Mouse (Mus musculus): ENCODE results near the gene Zdhhc9.

Zdhhc9 gene

DNA sequence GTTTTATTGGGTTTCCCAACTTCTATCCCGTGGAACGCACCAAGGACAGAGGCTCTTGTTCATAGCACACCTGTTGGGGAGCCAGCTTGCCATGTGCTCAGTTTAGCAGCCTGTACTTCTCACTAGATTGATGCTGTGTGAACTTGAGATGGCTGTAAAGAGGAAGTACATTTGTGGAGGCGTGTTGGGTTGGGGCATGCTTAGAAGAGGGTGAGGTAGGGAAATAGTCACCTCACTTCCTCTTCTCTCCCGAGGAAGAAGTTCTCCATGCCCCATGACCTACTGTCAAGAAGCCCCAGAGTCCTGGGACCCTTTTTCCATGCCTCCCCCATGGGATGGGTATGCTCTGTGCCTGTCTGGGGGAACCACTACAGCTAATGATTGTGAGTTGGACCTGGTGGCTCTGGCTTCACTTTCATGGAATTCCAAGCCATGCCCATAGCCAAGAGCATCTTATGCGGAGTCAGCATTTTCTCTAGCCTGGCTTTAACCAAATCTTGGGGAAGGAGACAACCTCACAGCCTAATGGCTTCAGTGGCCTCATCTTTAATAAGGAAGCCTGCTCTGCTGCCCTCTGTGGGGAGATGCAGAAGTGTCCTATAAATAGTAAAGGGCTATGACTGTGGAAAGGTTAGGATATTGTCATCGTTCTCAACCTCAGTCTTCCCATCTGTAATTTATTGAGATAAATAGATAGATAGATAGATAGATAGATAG lies 81.0 kb downstream of the Zdhhc9 start:
- in situ Hi-C loops (cut with MseI, MboI): no loop called here

DNA sequence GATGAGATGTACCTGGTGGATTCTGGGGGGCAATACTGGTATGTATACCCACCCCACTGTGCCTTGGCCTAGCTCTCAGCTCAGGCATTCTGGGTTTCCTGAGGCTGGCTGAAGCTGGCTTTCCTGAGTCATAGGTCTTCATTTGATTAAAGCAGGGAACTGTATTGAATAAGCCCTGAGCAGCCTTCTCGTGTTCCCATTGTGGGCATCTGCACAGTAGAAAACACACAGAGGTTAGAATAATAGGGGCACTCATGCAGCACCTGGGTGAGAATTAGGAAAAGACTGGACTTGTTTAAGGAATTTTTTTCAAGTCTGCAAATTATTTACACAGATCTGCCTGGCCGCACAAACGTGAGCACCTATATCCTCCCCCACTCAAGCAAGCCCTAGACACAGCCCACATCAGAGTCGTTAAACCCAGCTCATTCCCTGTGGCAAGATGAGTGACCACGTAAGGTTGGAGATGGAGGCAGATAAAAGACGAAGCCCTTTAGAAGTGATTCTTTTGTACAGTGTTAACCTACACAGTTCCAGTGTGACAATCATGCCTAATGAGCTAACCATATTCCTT lies 81.7 kb downstream of the Zdhhc9 start:
- in situ Hi-C loops (cut with MseI, MboI): no loop called here

DNA sequence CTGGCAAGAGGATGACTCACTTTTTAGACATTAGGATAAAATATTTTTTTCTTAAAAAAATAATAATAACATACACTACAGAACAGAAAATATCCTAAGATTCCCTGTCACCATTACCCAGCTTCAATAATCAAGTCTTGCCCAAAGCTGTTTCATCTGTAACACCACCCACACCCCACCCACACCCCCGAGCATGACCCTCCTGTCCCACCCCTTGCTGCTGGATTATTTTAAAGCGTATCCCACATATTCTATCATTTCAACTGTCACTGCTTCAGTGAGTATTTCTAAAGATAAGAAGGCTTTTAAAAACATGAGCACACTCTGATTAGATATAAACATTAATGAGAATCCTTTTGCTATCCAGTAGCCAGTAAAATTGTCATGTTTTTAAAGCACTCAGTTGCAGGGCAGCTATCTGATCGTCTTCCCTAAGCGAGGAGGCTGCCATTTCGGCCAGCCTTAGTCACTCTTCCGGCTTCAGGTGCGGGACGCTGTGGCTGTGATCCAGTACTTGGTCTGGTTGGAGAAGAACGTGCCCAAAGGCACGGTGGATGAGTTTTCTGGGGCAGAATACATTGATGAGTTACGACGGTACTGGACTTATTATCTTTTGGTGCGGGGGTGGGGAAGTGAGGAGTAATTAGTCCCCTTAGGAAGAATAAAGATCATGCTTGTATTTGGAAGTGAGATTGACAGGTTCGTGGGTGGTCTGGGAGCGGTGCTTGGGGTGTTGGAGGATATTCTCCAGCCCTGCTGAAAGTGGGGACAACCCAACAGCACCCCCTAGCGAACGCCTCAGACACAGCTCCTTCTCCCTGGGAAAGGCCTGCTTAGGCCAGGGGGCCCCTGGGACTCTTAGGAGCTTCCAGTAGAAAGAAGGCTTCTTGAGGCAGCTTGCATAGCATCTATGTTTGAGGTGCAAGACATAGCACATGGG lies 84.3 kb downstream of the Zdhhc9 start:
- in situ Hi-C loops (cut with MseI, MboI): no loop called here
